12 mouse cellular contexts compared by ENCODE assay signal in the genomic region with DNA sequence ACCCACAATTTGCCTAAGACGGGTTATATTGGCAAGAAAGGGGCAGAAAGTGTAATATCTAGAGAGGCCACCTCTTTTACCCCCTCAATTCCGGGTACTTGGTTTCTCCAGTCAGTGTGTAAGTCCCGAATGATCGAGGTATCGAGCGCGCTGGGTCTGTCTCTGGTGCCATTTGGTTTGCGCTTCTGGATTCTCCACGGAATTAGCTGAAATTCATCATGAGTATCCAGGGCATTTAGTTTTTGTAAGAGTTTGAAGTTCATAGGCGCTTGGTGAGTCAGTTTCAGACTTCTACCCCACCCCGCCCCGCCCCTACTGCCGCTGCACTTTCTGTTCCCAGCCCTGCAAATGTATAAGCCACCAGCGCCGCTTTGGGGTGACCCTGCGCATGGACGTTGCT.
DNase-seq lines count a peak whose midpoint lies in the region; ATAC-seq and TF ChIP-seq lines count a peak whose summit lies in the region.
"Had no signal": no experiment of that assay in that cellular context is flagged by ENCODE, and none has a peak within 500 bp of the region (broad histone marks: within the 10 kb centered on the region; RNA-seq: fewer than 3 reads in every experiment).

No protein-coding gene starts in this region.

- no peaks in the 10 kb centered on the region for H3K27me3 ChIP-seq in forebrain, embryonic 12.5 days
- no peaks in the 10 kb centered on the region for H3K27me3 ChIP-seq in forebrain, postnatal 0 days (ENCODE audit: insufficient read depth, low read length)
- H3K27me3 ChIP-seq in intestine, postnatal 0 days (replicated peaks; ENCODE audit: control insufficient read depth, insufficient read depth, low read length) = no peaks in the 10 kb centered on the region
- no peaks in the 10 kb centered on the region for H3K27me3 ChIP-seq in intestine, embryonic 15.5 days (replicated peaks)
- H3K27me3 ChIP-seq in midbrain, embryonic 10.5 days (ENCODE audit: low read depth, poor library complexity, severe bottlenecking) = no peaks in the 10 kb centered on the region
- no peaks in the 10 kb centered on the region for H3K27me3 ChIP-seq in midbrain, embryonic 13.5 days
- H3K27me3 ChIP-seq in limb, embryonic 13.5 days = no peaks in the 10 kb centered on the region
- H3K27me3 ChIP-seq: hindbrain, embryonic 13.5 days; neural tube, embryonic 15.5 days had no signal

- no peak for DNase-seq in forebrain, postnatal 0 days
- DNase-seq in midbrain, embryonic 10.5 days (ENCODE audit: low spot score) = no peak
- DNase-seq in spleen, adult 12 weeks (ENCODE audit: low spot score) = no peak
- DNase-seq: right cerebral cortex, postnatal 14 days; thymus, postnatal 4 days had no signal

- H3K9me3 ChIP-seq in forebrain, embryonic 12.5 days = no peaks in the 10 kb centered on the region
- no peaks in the 10 kb centered on the region for H3K9me3 ChIP-seq in forebrain, postnatal 0 days (ENCODE audit: low read length)
- no peaks in the 10 kb centered on the region for H3K9me3 ChIP-seq in intestine, postnatal 0 days (ENCODE audit: control insufficient read depth)
- no peaks in the 10 kb centered on the region for H3K9me3 ChIP-seq in intestine, embryonic 15.5 days
- no peaks in the 10 kb centered on the region for H3K9me3 ChIP-seq in midbrain, embryonic 10.5 days (replicated peaks)
- H3K9me3 ChIP-seq in midbrain, embryonic 13.5 days = no peaks in the 10 kb centered on the region
- peaks cover 6% of the 10 kb centered on the region; the same call in 1 of the 2 replicates for H3K9me3 ChIP-seq in limb, embryonic 13.5 days
- H3K9me3 ChIP-seq: hindbrain, embryonic 13.5 days; neural tube, embryonic 15.5 days had no signal

- no peaks in the 10 kb centered on the region for H3K36me3 ChIP-seq in forebrain, embryonic 12.5 days (replicated peaks)
- no peaks in the 10 kb centered on the region for H3K36me3 ChIP-seq in forebrain, postnatal 0 days (ENCODE audit: insufficient read depth)
- no peaks in the 10 kb centered on the region for H3K36me3 ChIP-seq in intestine, postnatal 0 days (ENCODE audit: control insufficient read depth, insufficient read depth)
- no peaks in the 10 kb centered on the region for H3K36me3 ChIP-seq in intestine, embryonic 15.5 days
- no peaks in the 10 kb centered on the region for H3K36me3 ChIP-seq in midbrain, embryonic 10.5 days
- H3K36me3 ChIP-seq in midbrain, embryonic 13.5 days = peaks cover 7% of the 10 kb centered on the region; the same call in 1 of the 2 replicates
- no peaks in the 10 kb centered on the region for H3K36me3 ChIP-seq in limb, embryonic 13.5 days
- H3K36me3 ChIP-seq: hindbrain, embryonic 13.5 days had no signal

- WGBS in forebrain, embryonic 12.5 days = 67% methylated on average over 17 of the region's 17 CpGs
- 77% methylated on average over 17 of the region's 17 CpGs for WGBS in forebrain, postnatal 0 days
- 70% methylated on average over 17 of the region's 17 CpGs for WGBS in intestine, postnatal 0 days
- 68% methylated on average over 17 of the region's 17 CpGs for WGBS in intestine, embryonic 15.5 days
- WGBS in midbrain, embryonic 10.5 days = 71% methylated on average over 17 of the region's 17 CpGs
- WGBS in midbrain, embryonic 13.5 days = 66% methylated on average over 17 of the region's 17 CpGs
- 67% methylated on average over 17 of the region's 17 CpGs for WGBS in limb, embryonic 13.5 days

- peak overlapping the region; percentile 2; the same call in 1 of the 2 replicates for H3K4me2 ChIP-seq in forebrain, embryonic 12.5 days
- no peak overlapping the region for H3K4me2 ChIP-seq in forebrain, postnatal 0 days (ENCODE audit: low read depth)
- H3K4me2 ChIP-seq in intestine, postnatal 0 days (replicated peaks; ENCODE audit: low read depth) = no peak overlapping the region; the same call in 1 of the 2 replicates
- no peak overlapping the region for H3K4me2 ChIP-seq in intestine, embryonic 15.5 days (replicated peaks)
- no peak overlapping the region for H3K4me2 ChIP-seq in midbrain, embryonic 13.5 days (replicated peaks)
- H3K4me2 ChIP-seq in limb, embryonic 13.5 days (replicated peaks) = peak overlapping the region; percentile 24
- H3K4me2 ChIP-seq: hindbrain, embryonic 13.5 days; neural tube, embryonic 15.5 days had no signal

- H3K9ac ChIP-seq in forebrain, embryonic 12.5 days = no peak overlapping the region
- no peak overlapping the region for H3K9ac ChIP-seq in forebrain, postnatal 0 days
- H3K9ac ChIP-seq in intestine, postnatal 0 days (ENCODE audit: low read depth, low read length) = no peak overlapping the region
- no peak overlapping the region for H3K9ac ChIP-seq in intestine, embryonic 15.5 days
- H3K9ac ChIP-seq in midbrain, embryonic 13.5 days (replicated peaks) = no peak overlapping the region
- H3K9ac ChIP-seq in limb, embryonic 13.5 days = no peak overlapping the region
- H3K9ac ChIP-seq: hindbrain, embryonic 13.5 days; neural tube, embryonic 15.5 days had no signal

- H3K4me3 ChIP-seq in forebrain, embryonic 12.5 days (replicated peaks) = no peak overlapping the region; the same call in 1 of the 2 replicates
- no peak overlapping the region for H3K4me3 ChIP-seq in forebrain, postnatal 0 days (ENCODE audit: low read depth, low read length)
- no peak overlapping the region for H3K4me3 ChIP-seq in intestine, postnatal 0 days (ENCODE audit: low read depth, low read length)
- no peak overlapping the region for H3K4me3 ChIP-seq in intestine, embryonic 15.5 days (replicated peaks)
- H3K4me3 ChIP-seq in midbrain, embryonic 10.5 days = peak overlapping the region; percentile 12; the same call in 1 of the 2 replicates
- no peak overlapping the region for H3K4me3 ChIP-seq in midbrain, embryonic 13.5 days (replicated peaks)
- no peak overlapping the region for H3K4me3 ChIP-seq in limb, embryonic 13.5 days
- H3K4me3 ChIP-seq: hindbrain, embryonic 13.5 days; neural tube, embryonic 15.5 days had no signal

- no peak for TF ChIP-seq CTCF in forebrain, postnatal 0 days (IDR thresholded peaks at IDR 0.05; ENCODE audit: low read depth)
- peak; percentile 44; the same call in 1 of the 2 replicates for TF ChIP-seq CTCF in intestine, postnatal 0 days (IDR thresholded peaks at IDR 0.05; ENCODE audit: low read depth)

- ATAC-seq in forebrain, embryonic 12.5 days (ENCODE audit: low FRiP score) = no peak
- ATAC-seq in forebrain, postnatal 0 days = no peak
- ATAC-seq in intestine, postnatal 0 days = no peak
- ATAC-seq in intestine, embryonic 15.5 days = no peak
- no peak for ATAC-seq in midbrain, embryonic 13.5 days
- ATAC-seq in limb, embryonic 13.5 days (ENCODE audit: low FRiP score, low read depth) = no peak

- 0 out of 2 replicates have a peak, but pooled peaks cover 2% of the 10 kb centered on the region for H3K4me1 ChIP-seq in forebrain, embryonic 12.5 days
- peaks cover 6% of the 10 kb centered on the region; the same call in 1 of the 2 replicates for H3K4me1 ChIP-seq in forebrain, postnatal 0 days (ENCODE audit: insufficient read depth)
- no peaks in the 10 kb centered on the region for H3K4me1 ChIP-seq in intestine, postnatal 0 days (replicated peaks; ENCODE audit: control insufficient read depth, insufficient read depth, low read length)
- H3K4me1 ChIP-seq in intestine, embryonic 15.5 days (replicated peaks) = no peaks in the 10 kb centered on the region
- H3K4me1 ChIP-seq in midbrain, embryonic 10.5 days = peaks cover 14% of the 10 kb centered on the region
- no peaks in the 10 kb centered on the region for H3K4me1 ChIP-seq in midbrain, embryonic 13.5 days (replicated peaks)
- no peaks in the 10 kb centered on the region for H3K4me1 ChIP-seq in limb, embryonic 13.5 days
- H3K4me1 ChIP-seq: neural tube, embryonic 15.5 days had no signal

- H3K27ac ChIP-seq in forebrain, embryonic 12.5 days = no peak overlapping the region
- no peak overlapping the region for H3K27ac ChIP-seq in forebrain, postnatal 0 days (ENCODE audit: low read depth, low read length)
- no peak overlapping the region for H3K27ac ChIP-seq in intestine, postnatal 0 days (ENCODE audit: low read depth, low read length)
- no peak overlapping the region for H3K27ac ChIP-seq in intestine, embryonic 15.5 days
- no peak overlapping the region for H3K27ac ChIP-seq in midbrain, embryonic 10.5 days (replicated peaks)
- no peak overlapping the region for H3K27ac ChIP-seq in midbrain, embryonic 13.5 days
- no peak overlapping the region for H3K27ac ChIP-seq in limb, embryonic 13.5 days
- H3K27ac ChIP-seq: hindbrain, embryonic 13.5 days; neural tube, embryonic 15.5 days had no signal

Comparison
In these comparisons a context has a peak if more than half of its experiments do, and no peak if none do; other contexts are left out.
1. H3K4me2 ChIP-seq: peak in forebrain, embryonic 12.5 days (single experiment) and limb, embryonic 13.5 days (single experiment); none in forebrain, postnatal 0 days (single experiment), intestine, postnatal 0 days (single experiment), intestine, embryonic 15.5 days (single experiment) and midbrain, embryonic 13.5 days (single experiment).